Mouse (Mus musculus) left cerebral cortex, adult 8-10 months (tissue): Measurements from ENCODE around the gene Pou2f1. TPM values are rescaled to one million over a fixed set of nuclear protein-coding genes. Genes with fewer than 3 reads are reported as not detected.

Experiments
- DNase-seq, 2 experiments: peaks; one replicate each; pipeline ENCODE4 v3.0.0; 2022; ENCODE audit warnings: low spot score in 2 of 2
- total RNA-seq, 4 experiments: library from RNA; stranded (reverse); gene quantifications; 2 replicates each; pipeline ENCODE4 v1.2.4; 2022

Gene Pou2f1
- total RNA-seq, 4 experiments from 2014 or later, result 16.4 to 23.9 (median 19.0) TPM

DNA sequence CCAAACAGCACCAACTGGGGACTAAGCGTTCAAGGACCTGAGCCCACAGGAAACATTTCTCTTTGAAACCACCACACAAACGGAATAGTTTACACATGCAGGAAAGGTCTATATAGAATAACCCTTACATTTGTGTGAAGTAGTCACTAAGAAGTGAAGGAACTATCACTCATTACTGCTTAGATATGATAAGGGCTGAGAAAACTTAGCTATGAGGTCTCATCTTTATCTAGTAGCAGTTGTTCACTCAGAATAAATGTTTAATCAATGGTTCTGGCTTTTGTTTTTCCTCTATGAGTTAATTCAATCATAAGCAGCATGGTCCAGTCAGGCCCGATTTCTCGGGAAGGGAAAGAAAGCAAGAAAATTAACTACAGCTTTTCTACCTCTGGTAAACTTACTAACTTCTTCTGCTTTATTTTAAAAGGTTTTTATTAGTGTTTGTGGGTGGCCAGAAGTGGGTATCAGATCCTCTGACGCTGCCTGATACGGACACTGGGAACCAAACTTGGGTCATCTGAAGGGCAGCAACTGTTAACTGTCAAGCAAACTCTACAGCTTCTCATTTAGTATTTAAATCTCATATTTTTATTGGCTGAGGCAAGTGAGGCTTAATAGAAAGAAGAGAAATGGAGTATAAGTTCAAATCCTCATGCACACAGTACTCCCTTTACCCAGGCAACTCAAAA lies 40.7 kb downstream of the Pou2f1 start:
- DNase-seq, result no peak

DNA sequence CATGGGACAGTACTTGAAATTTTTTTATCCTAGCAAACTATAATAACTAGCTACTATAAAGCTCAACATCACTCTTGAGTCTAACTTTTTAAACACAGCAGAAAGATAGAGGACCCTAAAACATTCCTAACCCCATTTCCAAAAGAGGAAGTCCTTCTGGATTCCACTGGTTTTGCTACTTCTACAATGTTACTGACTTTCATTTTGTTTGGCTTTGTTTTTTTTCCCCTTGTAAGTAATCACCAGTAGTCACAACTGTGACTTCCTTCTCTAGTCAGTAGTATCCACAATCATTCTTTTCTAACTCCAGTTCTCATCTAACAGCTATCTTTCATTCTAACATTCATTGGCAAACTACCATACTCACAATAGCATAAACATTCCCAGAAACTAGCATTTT lies 44.3 kb downstream of the Pou2f1 start:
- DNase-seq, result no peak

DNA sequence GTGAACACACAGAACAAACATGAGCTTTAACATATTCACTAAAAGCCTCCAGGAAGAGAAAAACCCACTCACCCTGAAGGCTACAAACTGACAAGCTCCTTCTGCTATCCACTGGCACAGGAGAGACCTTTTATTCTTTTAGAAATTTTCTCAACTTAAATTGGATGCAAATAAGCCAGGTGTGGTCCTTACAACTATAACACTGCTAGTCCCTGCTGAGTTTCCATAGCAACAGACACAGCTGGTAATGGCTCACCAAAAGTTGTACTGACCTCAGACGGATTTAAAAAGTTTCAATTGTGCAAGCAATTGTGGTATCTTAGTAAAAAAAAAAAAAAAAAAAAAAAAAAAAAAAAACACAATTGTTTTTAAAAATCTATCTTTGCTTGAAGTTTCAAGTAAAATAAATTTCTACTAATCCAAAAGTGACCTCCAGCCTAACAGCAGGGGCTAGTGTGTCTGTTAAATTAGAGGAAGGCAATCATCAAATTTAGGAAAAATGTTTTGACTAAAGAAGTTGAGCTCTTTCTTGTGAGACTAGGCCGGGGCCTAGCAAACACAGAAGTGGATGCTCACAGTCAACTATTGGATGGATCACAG lies 54.2 kb downstream of the Pou2f1 start:
- DNase-seq, result no peak

DNA sequence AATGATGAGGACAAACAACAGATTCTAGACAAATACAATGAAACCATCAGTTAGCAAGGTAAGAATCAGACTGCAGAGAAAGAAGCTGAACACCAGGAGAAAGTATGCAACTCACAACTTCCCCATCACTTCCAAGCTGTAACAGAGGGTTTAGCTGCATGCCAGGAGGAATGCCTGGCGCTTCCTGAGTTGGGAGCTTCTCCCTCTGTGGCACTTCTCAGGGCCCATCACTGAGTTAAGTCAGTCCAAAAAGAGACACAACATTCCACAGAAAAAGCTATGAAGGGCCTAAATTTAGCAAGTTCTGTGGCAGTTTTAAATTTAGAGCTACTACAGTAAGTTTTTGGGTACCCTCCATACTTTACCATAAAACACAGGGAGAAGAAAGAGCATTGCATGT lies 59.2 kb downstream of the Pou2f1 start:
- no peak for DNase-seq

DNA sequence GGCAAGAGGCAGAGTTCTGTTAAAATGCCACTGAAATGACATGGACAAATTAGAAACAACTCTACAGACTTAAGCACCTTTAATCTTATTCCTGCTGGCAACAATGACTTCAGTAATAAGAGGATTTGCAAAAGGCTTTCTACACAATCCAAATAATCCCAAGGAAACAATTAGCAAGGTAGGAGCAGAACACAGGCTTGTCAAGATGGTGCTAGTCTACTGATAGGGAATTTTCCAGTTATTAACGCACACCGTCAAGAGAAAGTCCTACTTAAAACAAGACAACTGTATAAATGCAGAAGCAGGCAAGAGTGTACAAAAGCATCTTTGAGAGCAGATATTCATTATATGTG lies 67.0 kb downstream of the Pou2f1 start:
- no peak for DNase-seq

DNA sequence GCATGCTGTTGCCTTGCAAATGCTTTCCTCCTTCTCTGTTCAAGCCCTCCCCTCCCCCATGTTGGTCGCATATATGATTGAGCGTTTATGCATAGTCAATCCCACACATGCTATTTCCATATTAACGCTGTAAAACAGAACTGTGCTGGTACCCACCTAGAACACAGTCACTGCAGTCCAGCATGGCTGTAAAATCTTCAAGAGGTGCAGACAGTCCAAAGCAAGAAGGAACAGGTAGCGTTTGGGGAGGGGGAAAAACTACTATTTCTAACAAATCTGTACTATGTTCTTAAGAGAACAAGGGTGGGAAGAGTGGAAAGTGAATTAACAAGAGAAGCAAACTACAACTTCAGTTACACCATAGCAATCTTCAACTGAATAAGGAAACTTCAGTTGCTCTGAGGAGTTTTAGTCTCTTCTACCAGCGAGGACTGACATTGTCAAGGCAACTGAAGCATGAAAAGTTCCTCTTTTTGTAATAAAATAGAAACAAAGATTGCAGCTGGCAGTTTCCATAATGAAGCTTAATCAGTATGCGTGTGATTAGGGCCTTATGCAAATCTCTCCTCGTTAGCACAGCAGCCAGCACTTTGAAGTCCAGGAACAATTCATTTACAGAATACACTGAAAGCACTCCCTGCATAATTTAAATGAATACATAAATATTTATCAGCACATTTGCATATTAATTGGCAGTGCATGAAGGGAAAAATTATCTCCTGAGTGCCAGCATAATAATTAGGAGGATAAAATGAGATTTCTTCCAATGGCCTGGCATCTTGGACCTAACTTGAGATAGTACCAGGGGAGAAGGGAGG lies 67.6 kb downstream of the Pou2f1 start:
- peak in 1 of 2 experiments; percentile 46 for DNase-seq

DNA sequence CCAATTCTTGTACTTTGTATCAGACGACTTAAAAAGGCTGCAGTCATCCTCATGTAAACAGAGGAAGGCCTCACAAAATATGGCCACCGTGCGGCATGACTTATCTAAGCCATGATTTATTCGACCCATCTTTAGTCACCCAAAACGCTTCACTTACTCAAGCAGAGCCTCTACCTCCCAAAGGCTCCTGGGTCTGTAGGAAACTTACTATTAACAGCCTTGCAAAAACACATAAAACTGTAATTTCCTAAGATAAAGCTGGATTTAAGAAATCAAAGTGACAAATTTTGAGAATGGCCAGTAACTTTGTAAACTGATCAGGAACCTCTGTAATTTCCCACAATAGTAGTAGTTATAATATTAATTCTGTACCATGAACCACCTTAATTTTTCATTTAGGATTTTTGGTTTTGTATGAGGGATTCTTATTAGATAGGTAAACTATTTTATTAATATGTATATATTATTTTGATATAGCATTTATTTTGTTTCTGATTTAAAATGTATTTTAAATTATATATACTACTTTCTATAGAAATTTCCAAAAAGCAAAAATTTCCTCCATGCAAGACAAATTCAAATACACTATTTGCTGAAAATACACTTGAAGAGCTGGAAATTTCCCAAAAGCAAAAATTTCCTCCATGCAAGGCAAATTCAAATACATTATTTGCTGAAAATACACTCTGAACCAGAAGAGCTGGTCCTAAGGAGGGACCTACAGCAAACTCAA lies 68.4 kb downstream of the Pou2f1 start:
- no peak for DNase-seq

DNA sequence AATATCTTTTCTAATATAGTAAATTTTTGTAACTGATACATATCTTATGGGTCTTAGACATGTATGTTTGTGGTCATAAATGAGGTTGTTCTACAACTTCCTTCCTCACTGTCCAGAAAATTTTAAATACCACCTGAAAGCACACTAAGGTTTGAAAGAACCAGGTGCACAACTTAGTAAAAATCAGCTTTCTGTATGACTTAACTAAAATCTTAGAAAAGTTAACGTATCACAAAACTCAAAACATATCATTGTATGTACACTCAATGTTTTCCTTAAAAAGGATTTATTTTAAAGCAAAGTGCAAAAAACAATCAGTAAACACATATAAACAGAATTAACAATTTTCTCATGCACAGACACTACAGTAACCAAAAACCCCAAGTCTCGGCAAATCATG lies 69.6 kb downstream of the Pou2f1 start:
- DNase-seq, result no peak

DNA sequence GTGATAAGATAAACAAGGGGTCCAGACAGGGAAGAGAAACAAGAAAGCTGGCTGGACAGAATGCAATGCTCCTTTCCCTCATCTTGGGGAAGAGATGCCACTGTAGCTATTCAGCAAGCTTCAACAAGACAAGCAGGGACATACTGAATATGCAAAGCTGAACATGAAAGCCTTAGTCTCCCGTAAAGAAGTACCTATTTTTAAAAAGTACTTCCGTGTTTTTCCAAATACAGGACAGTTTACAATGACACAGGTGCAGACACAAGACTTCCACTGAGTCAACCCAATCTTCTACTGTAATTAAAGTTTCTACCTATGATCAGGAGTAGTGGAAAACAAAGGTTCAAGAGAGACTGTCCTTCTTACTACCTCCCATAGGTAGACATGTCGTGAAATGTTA lies 72.0 kb downstream of the Pou2f1 start:
- DNase-seq, result no peak

DNA sequence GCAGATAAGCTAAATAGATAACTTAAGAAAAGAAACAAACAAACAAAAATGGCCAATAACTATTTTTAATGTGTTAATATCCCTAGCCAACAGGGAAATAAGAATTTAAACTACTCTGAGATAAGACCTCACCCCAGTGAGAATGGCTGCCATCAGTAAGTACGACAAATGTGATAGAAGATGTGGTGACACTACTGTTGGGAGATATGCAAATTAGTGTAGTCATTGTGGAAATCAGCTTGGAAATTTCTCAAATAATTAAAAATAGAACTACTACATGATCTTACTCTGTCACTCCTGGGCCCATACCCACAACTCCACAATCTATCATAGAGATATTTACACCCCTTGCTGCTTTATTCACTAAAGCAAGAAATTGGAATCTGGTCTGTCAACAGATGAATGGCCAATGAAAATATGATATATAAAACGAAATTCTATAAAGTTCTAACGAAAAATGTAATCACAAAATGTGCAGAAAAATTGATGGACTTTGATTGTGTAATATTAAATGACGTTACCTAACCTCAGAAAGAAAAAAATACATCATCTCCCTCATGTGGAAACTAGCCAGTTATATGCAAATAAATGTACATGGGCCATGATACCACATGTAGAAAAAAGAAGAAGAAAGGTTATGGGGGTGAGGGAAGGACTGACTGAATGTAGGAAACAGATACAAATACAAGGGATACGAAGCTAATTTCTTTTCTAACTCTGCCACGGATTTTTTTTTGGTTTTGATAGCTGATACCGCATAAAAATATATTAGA lies 74.8 kb downstream of the Pou2f1 start:
- no peak for DNase-seq

DNA sequence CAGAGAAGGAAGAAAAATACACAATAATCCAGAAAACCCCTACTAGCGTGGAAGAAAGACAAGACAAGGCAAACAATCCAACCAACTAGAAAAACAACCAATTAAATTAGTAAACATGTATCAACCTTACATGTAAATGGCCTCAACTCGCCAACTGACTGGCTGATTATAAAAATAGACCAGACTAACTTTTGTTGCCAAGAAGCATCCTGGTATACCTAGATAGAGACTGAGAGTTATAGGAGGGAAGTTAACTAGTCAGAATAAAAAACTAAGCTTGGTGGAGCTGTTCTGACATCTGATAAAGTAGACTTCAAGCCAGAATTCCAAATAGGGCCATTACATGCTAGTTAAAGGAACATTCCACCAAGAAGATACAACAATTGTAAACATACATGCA lies 77.3 kb downstream of the Pou2f1 start:
- no peak for DNase-seq

DNA sequence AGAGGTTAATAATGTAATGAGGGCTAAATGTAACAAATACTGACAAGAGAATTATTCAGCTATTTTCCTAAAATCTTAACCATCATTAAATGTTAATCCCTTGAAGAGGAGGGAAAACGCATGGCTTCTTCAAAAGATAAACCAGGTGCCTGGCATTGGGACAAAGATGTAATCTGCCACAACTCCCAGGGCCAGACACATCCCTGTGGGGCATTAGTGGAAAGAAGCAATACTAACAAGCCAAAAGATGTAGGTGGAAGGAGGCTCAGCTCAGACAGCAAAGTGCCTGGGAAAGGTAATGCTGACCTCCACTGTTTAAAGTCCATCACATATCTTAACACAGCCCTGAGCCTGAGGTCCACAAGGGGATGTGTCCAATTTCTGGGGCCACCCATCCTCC lies 80.0 kb downstream of the Pou2f1 start:
- no peak for DNase-seq

DNA sequence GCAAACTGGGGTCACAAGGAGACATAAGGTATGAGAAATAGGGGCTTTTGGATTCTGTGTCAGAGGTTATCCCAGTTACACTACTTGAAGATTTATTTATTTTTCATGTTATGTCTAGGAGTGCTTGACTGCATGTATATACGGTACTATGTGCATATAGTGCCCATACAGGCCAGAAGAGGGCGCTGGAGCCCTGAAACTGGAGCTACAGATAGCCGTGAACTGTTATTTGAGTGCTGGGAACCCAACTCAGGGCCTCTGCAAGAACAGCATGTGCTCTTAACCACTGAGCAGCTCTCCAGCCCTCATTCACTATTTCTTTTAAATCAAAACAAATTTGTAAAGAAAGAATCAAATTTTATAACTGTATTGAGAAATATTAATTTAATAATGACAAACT lies 81.5 kb downstream of the Pou2f1 start:
- DNase-seq, result no peak

DNA sequence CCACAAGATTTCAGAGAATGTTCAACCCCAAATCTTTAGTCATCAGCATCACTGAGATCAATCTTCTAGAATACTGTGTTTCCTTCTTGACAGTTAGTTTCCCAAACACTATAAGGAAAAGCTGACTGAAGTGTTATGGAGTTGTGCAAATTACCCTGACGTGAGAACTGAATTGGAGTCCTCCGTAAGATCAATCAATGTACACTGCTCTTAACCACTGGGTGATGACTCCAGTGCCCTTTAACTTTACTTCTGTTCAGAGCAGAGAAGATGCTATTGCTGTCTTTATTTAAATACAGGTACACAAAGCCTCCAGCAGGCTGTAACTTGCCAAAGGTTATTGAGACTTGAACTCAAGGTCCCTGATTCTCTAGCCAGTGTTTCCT lies 88.1 kb downstream of the Pou2f1 start:
- DNase-seq, result no peak

DNA sequence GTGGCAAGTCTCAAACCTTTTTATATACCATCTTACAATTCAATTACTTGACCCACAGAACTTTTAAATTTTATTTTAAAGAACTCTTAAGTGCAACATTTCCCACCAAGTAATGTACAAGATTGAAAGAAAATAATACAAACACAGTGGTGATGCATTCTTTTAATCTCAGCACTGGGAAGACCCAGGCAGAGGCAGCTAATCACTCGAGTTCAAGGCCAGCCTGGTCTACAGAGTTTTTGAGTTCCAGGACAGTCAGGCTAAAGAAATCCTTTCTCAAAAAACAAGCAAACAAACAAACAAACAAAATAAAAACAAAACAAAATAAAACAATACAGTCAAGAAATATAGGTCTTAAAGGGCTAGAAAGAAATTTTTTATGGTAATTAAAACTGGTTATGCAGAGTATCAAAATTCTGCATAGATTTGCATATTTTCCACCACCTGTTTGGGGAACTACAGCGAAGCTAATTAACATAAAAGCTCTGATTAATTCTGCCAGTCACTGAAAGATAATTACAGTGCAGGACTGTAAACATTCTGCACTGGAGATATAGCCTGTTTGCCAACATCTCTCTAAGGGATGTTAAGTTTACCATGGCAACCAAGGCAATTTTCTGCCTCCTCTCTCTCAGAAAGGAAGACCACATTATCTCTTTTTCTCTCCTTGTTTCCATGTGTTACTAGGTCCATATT lies 88.6 kb downstream of the Pou2f1 start:
- no peak for DNase-seq

DNA sequence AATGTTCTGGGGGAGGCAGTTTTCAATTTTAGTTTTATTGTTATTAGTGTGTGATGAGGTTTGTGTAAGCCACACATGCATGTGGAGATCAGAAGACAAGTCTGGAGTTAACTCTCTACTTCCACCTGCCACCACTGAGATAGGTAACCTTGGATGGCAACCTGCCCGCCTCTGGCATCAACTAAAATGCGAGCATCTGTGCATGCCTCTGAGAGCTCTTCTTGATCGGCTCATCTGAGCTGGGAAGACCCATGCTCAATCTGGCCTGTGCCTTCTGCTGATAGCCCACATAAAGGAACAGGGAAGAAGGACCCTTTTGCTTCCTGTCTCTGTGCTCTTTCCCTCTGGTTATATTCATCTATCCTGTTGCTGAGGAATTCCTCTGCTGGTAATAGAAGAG lies 93.0 kb downstream of the Pou2f1 start:
- DNase-seq, result no peak

DNA sequence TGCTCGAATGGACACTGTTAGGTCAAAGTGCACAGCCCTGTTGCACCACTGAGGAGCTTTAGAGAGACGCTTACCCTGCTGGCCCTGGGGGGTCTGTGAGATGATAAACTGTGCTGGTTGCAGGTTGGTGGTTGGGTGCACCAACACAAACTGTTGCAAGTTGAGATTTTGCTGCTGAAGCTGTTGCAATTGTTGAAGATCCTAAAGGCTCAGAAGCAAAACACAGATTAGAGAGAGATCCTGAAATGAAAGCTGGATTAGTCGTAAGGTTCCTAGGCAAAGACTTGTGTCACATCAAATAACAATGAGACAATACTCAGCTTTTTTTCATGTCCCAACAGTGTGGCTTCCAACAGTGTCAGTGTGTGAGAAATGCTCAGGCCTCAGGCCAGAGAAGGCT lies 93.7 kb downstream of the Pou2f1 start:
- DNase-seq, result no peak

DNA sequence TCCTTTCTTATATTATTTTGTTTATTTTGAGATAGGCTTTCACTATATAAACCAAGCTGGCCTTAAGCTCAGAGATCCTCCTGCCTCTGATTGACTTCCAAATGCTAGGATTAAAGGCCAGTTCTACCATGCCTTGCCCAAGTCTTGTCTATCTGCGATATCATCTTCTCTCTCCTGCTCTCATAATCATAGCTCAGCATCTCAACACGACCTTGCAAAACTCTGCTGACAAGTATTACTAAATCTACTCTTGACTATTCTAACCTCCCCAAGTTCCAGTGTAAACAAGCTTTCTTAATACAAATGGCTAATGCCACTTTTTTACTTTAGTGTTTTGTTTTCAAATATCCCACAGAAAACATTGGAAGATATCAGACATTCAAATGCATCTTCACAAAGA lies 94.3 kb downstream of the Pou2f1 start:
- DNase-seq, result no peak

DNA sequence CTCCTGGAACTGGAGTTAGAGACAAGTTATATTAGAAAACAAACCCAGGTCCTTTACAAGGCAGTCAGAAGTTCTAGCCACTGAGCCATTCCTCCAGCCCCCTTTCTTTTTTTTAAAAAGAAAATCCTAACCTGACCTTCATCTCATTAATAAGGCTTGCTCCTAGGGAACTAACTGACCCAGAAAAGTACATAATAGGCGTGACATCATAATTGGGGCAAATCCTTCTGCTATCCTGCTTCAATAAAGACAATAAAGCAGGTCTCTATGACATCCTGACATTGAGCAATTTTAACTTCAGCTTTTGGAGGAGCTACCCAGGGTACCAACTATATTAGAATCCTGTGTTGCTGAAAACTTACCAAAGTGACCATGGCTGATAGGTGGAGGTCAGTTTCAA lies 98.9 kb downstream of the Pou2f1 start:
- DNase-seq, result no peak

DNA sequence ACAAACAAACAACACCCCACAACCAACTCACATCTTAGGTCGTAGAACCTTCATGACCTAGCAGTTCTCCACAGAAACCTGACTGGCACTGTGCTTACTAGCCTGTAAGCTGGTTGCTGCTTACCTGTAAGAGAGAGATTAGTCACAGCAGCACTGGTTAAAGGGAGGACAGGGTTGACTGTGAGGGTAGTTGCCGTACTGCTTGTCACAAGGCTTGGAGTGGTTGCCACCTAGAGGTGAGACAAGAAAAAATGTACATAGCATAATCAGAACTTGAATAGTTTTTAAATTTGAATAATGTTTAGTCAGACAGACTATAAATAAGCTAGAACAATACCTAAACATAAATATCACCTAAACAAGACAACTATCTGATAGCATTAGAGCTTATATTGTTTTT lies 110.8 kb downstream of the Pou2f1 start:
- DNase-seq, result no peak
